Mouse (Mus musculus): ENCODE results near the gene Eif5a.

GRCm38 (mm10) chr11:69908645-69909044 is 13.1 kb downstream of the Eif5a start:
- TF ChIP-seq GATA1 (IDR thresholded peaks at IDR 0.05; ENCODE audit: borderline replicate concordance, low read length) (no peak), TAL1 (conservative IDR thresholded peaks at IDR 0.05; ENCODE audit: low read depth, low read length) (no peak), CTCF (IDR thresholded peaks at IDR 0.05; ENCODE audit: low read depth, low read length) (no peak), POLR2AphosphoS5 (IDR thresholded peaks at IDR 0.05; ENCODE audit: insufficient replicate concordance, low read depth, low read length) (no peak)
